Mouse (Mus musculus) CH12.LX (cell line): ENCODE data around the gene Dusp9. TPM values are rescaled to one million over a fixed set of nuclear protein-coding genes. Genes with fewer than 3 reads are reported as not detected.

ENCODE experiments used
- DNase-seq: peaks from one replicate; pipeline ENCODE4 v3.0.0-alpha.2; 2013; ENCODE audit errors: extremely low read depth
- H3K27ac ChIP-seq: 2 replicates; pipeline ENCODE4 v1.5.1; 2012; ENCODE audit warnings: low read depth, mild to moderate bottlenecking, control low read depth, moderate library complexity; ENCODE audit not compliant: insufficient read depth
- H3K27me3 ChIP-seq: replicated peaks from 2 replicates; pipeline ENCODE3; 2012; ENCODE audit warnings: inconsistent platforms
- H3K36me3 ChIP-seq, 2 experiments: replicated peaks in 1 of 2; 2 replicates each; pipeline versions ENCODE3 to v1.6.1; 2012; ENCODE audit warnings: inconsistent platforms in 1 of 2, low read length in 1 of 2, mild to moderate bottlenecking in 1 of 2, mixed read lengths in 1 of 2, moderate library complexity in 1 of 2; ENCODE audit not compliant: control insufficient read depth in 1 of 2, insufficient read depth in 1 of 2
- H3K4me1 ChIP-seq, 2 experiments: 2 replicates each; pipeline ENCODE4 v1.6.1; 2012; ENCODE audit warnings: inconsistent platforms in 1 of 2, moderate library complexity in 1 of 2; ENCODE audit not compliant: insufficient read depth in 2 of 2, control insufficient read depth in 1 of 2
- H3K4me2 ChIP-seq: 2 replicates; pipeline ENCODE4 v1.6.1; 2012; ENCODE audit warnings: low read depth, mild to moderate bottlenecking, control low read depth; ENCODE audit not compliant: poor library complexity, insufficient read depth, severe bottlenecking
- H3K4me3 ChIP-seq, 3 experiments: fragments of 150-350 bp in 1 of 3; sonication (generic) in 1 of 3; replicated peaks in 1 of 3; 2 replicates each; pipeline versions ENCODE3 to v1.5.1; 2011 to 2012; ENCODE audit warnings: low read depth in 2 of 3, low read length in 2 of 3, mild to moderate bottlenecking in 2 of 3, moderate library complexity in 2 of 3, control low read depth in 1 of 3, improper control_type of control experiment in 1 of 3, inconsistent platforms in 1 of 3, mixed read lengths in 1 of 3; ENCODE audit not compliant: poor library complexity in 1 of 3
- H3K79me2 ChIP-seq: replicated peaks from 2 replicates; pipeline ENCODE4 v1.6.1; 2012; ENCODE audit warnings: mild to moderate bottlenecking, moderate library complexity; ENCODE audit not compliant: control insufficient read depth, poor library complexity, insufficient read depth, severe bottlenecking; ENCODE audit errors: extremely low read depth
- H3K9ac ChIP-seq: 2 replicates; pipeline ENCODE4 v1.6.1; 2012; ENCODE audit warnings: low read depth, mild to moderate bottlenecking, control low read depth, moderate library complexity; ENCODE audit not compliant: insufficient read depth
- H3K9me3 ChIP-seq: replicated peaks from 2 replicates; pipeline ENCODE3; 2012; ENCODE audit warnings: low read length, inconsistent platforms, mixed read lengths
- CTCF ChIP-seq, 2 experiments: IDR thresholded peaks in 1 of 2; conservative IDR thresholded peaks in 1 of 2; 2 replicates each; pipeline ENCODE4 v1.5.1; 2011 to 2012; ENCODE audit warnings: low read depth in 2 of 2, low read length in 2 of 2, improper control_type of control experiment in 1 of 2, inconsistent platforms in 1 of 2, mild to moderate bottlenecking in 1 of 2, moderate library complexity in 1 of 2
- ELF1 ChIP-seq: IDR thresholded peaks from 2 replicates; pipeline ENCODE4 v1.6.1; 2014; ENCODE audit warnings: low read depth, mild to moderate bottlenecking, inconsistent platforms, low read length, improper control_type of control experiment
- EP300 ChIP-seq: IDR thresholded peaks from 2 replicates; pipeline ENCODE4 v1.6.1; 2011; ENCODE audit warnings: low read length, improper control_type of control experiment
- ETS1 ChIP-seq: conservative IDR thresholded peaks from 2 replicates; pipeline ENCODE4 v1.6.1; 2012; ENCODE audit warnings: low read depth, mild to moderate bottlenecking, inconsistent platforms, low read length, improper control_type of control experiment, moderate library complexity
- GABPA ChIP-seq: IDR thresholded peaks from 2 replicates; pipeline ENCODE4 v1.6.1; 2012; ENCODE audit warnings: low read depth, low read length, improper control_type of control experiment, inconsistent platforms; ENCODE audit not compliant: insufficient replicate concordance
- IRF4 ChIP-seq: IDR thresholded peaks from 2 replicates; pipeline ENCODE4 v1.6.1; 2014; ENCODE audit warnings: low read depth, mild to moderate bottlenecking, inconsistent platforms, low read length, improper control_type of control experiment
- MAFK ChIP-seq: IDR thresholded peaks from 2 replicates; pipeline ENCODE4 v1.6.1; 2011; ENCODE audit warnings: low read length, improper control_type of control experiment; ENCODE audit not compliant: insufficient replicate concordance
- NRF1 ChIP-seq: IDR thresholded peaks from 2 replicates; pipeline ENCODE4 v1.6.1; 2014; ENCODE audit warnings: low read depth, mild to moderate bottlenecking, inconsistent platforms, low read length, improper control_type of control experiment, moderate library complexity
- POLR2AphosphoS2 ChIP-seq: IDR thresholded peaks from 2 replicates; pipeline ENCODE4 v1.6.1; 2011; ENCODE audit warnings: low read depth, low read length, improper control_type of control experiment
- RAD21 ChIP-seq: IDR thresholded peaks from 2 replicates; pipeline ENCODE4 v1.6.1; 2011; ENCODE audit warnings: low read depth, mild to moderate bottlenecking, low read length, improper control_type of control experiment, moderate library complexity
- RCOR1 ChIP-seq: conservative IDR thresholded peaks from 2 replicates; pipeline ENCODE4 v1.6.1; 2012; ENCODE audit warnings: low read depth, mild to moderate bottlenecking, inconsistent platforms, low read length, improper control_type of control experiment
- SIN3A ChIP-seq: IDR thresholded peaks from 2 replicates; pipeline ENCODE4 v1.6.1; 2012; ENCODE audit warnings: low read length, improper control_type of control experiment, inconsistent platforms
- SMC3 ChIP-seq: IDR thresholded peaks from 2 replicates; pipeline ENCODE4 v1.6.1; 2011; ENCODE audit warnings: low read depth, low read length, improper control_type of control experiment
- USF2 ChIP-seq: conservative IDR thresholded peaks from 2 replicates; pipeline ENCODE4 v1.6.1; 2011; ENCODE audit warnings: low read depth, low read length, improper control_type of control experiment
- ZC3H11A ChIP-seq: IDR thresholded peaks from 2 replicates; pipeline ENCODE4 v1.6.1; 2012; ENCODE audit warnings: low read depth, mild to moderate bottlenecking, inconsistent platforms, low read length, improper control_type of control experiment
- ZMIZ1 ChIP-seq: IDR thresholded peaks from 2 replicates; pipeline ENCODE4 v1.6.1; 2012; ENCODE audit warnings: low read depth, mild to moderate bottlenecking, inconsistent platforms, low read length, improper control_type of control experiment
- ZNF384 ChIP-seq: IDR thresholded peaks from 2 replicates; pipeline ENCODE4 v1.6.1; 2012; ENCODE audit warnings: low read depth, low read length, improper control_type of control experiment, inconsistent platforms
- dilution Hi-C: fragments of 300-500 bp; cut with MboI; formaldehyde crosslinking; loops from 2 replicates; pipeline ENCODE4 v1.14.3; 2020; ENCODE audit warnings: low sequenced_read_pairs; ENCODE audit not compliant: extremely low pct_unique_long_range_greater_than_20kb, extremely low pct_ligation_motif_present
- in situ Hi-C: fragments of 300-500 bp; cut with MboI; formaldehyde crosslinking; loops from 3 replicates; pipeline ENCODE4 v1.14.3; 2019; ENCODE audit warnings: low sequenced_read_pairs, low pct_ligation_motif_present, low pct_unique_long_range_greater_than_20kb, mixed read lengths
- polyA plus RNA-seq: library from polyadenylated mRNA; unstranded; fragments of >175 nt; gene quantifications from 2 replicates; pipeline ENCODE4 v1.2.1, GENCODE M21; 2012; ENCODE audit warnings: low read depth; ENCODE audit not compliant: insufficient read length
- total RNA-seq, 2 experiments: library from RNA; depleted of rRNA; stranded (reverse); fragments of 300-350 nt in 1 of 2; fragments of >200 nt in 1 of 2; gene quantifications; 2 replicates each; pipeline ENCODE4 v1.2.3; 2012 to 2014

Dusp9 gene
- total and polyA plus RNA-seq, 3 experiments, result 0.09 to 0.47 (median 0.17) TPM

DNA sequence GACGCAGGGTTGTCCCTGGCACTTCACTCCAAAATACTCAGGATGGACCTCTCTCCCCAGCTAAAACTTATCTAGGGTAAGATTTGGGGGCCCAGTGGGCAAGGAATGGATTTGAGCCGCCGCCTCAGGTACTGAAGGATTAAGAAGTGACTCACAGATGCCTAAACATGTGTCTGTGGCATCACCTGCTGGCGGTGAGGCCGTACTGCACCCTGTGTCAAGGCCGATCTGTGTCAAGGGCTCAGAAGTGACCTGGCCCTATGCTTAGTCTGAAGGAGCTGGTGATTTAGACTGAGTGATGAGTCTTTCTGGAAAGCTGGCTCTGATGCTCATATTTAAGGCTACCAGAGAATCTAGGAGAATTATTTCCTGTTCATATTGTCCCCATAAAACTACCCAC, 15.0 kb downstream of the Dusp9 start:
- Histone ChIP-seq H3K79me2 (no peaks in the 10 kb centered on the region), H3K36me3 (no peaks in the 10 kb centered on the region), H3K27me3 (no peaks in the 10 kb centered on the region), H3K9me3 (no peaks in the 10 kb centered on the region), H3K9ac (no peak overlapping the region), H3K27ac (no peak overlapping the region), H3K4me1 (peaks cover 4 to 13% of the 10 kb centered on the region in 2 experiments; a peak in 3 of 4 replicates), H3K4me3 (no peak overlapping the region)
- peak; percentile 70 for DNase-seq
- dilution Hi-C loops, result no loop called here
- TF ChIP-seq SMC3 (peak; percentile 90), ZC3H11A (peak; percentile 60), CTCF (conservative IDR thresholded peaks at IDR 0.05 in 1 of 2, IDR thresholded peaks at IDR 0.05 in 1 of 2; ENCODE audit: low read depth in 2 of 2, low read length in 2 of 2) (peak; percentile 90 to 92), NRF1 (no peak), EP300 (no peak), RAD21 (peak; percentile 91), ZMIZ1 (no peak), USF2 (no peak)
- TF ChIP-seq, all 38 proteins: peak for 4
- in situ Hi-C loops, result loop anchor here (5.0 to 25.0 kb wide), 2 partner anchors 67 to 642 kb away; no protein-coding TSS in a partner anchor
- H3K4me2 ChIP-seq, result no peak overlapping the region

DNA sequence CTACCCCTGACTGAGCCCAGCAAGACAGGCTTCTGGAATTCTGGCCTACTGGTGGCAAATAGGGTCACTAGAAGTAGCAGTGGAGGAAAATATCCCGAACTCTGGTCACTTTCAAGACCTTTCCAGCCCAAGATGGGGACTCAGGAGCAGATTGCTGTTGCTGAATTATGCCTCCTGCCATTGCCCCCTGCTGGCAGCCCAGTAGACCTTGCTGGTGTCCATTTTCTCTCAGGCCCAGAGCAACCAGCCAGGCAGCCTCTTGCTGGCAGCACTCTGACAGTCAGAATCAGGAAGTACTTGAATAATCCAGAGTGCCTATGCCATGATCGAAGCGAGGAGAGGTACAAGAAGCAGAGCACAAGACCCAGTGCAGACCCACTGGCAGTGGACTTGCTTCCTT, 16.3 kb downstream of the Dusp9 start:
- dilution Hi-C loops, result no loop called here
- Histone ChIP-seq H3K27ac (no peak overlapping the region), H3K4me1 (peaks cover 4 to 13% of the 10 kb centered on the region in 2 experiments; a peak in 3 of 4 replicates), H3K9ac (no peak overlapping the region), H3K4me2 (no peak overlapping the region), H3K36me3 (no peaks in the 10 kb centered on the region), H3K4me3 (no peak overlapping the region), H3K27me3 (no peaks in the 10 kb centered on the region), H3K79me2 (no peaks in the 10 kb centered on the region)
- peak; percentile 62 for DNase-seq
- in situ Hi-C loops, result loop anchor here (25.0 kb wide), 1 partner anchor 643 kb away; no protein-coding TSS in a partner anchor
- TF ChIP-seq SMC3, result peak; percentile 52
- TF ChIP-seq ETS1, result no peak
- TF ChIP-seq CTCF (conservative IDR thresholded peaks at IDR 0.05 in 1 of 2, IDR thresholded peaks at IDR 0.05 in 1 of 2; ENCODE audit: low read depth in 2 of 2, low read length in 2 of 2), result peak; percentile 25 to 69; a peak in 3 of 4 replicates
- TF ChIP-seq POLR2AphosphoS2, result no peak
- TF ChIP-seq RAD21, result peak; percentile 30
- TF ChIP-seq, all 38 proteins: peak for 3
- H3K9me3 ChIP-seq, result no peaks in the 10 kb centered on the region

DNA sequence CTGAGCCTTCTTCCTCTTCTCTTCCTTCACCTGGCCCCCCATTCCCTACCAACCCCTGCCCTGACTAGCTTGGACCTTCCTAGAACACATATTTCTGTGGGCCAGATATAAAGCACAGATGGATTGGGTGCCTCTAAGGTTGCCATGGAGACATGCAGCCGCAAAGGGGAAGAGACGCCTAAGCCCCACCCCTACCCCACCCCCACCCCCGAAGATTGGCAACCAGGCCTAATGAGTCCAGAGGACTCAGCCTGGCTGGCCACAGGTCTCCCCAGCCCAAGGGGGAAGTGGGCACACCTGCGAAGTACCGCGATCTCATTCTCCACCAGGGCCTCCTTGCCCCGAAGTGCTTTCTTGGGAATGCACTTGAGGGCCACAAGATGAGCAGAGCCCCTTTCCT, 19.2 kb downstream of the Dusp9 start:
- H3K4me1 ChIP-seq, result peaks cover 4 to 13% of the 10 kb centered on the region in 2 experiments; a peak in 3 of 4 replicates

More for the DNA sequence above, 19.2 kb downstream of the Dusp9 start:
- H3K36me3 ChIP-seq, result no peaks in the 10 kb centered on the region
- in situ Hi-C loops, result loop anchor here (25.0 kb wide), 1 partner anchor 646 kb away; no protein-coding TSS in a partner anchor
- no peak overlapping the region for H3K4me3 ChIP-seq
- no peak overlapping the region for H3K4me2 ChIP-seq
- no peak overlapping the region for H3K27ac ChIP-seq
- DNase-seq, result no peak
- no peaks in the 10 kb centered on the region for H3K9me3 ChIP-seq
- no peak overlapping the region for H3K9ac ChIP-seq
- no peaks in the 10 kb centered on the region for H3K27me3 ChIP-seq
- dilution Hi-C loops, result no loop called here
- H3K79me2 ChIP-seq, result no peaks in the 10 kb centered on the region
- no peak for TF ChIP-seq USF2
- TF ChIP-seq RAD21, result no peak
- TF ChIP-seq GABPA, result no peak
- no peak for TF ChIP-seq ELF1
- no peak for TF ChIP-seq RCOR1
- no peak for TF ChIP-seq IRF4
- no peak for TF ChIP-seq SIN3A
- no peak for TF ChIP-seq ZNF384
- TF ChIP-seq MAFK, result no peak
- TF ChIP-seq EP300, result no peak
- TF ChIP-seq, all 38 proteins: peak for 0
